Mouse (Mus musculus) urinary bladder, postnatal 25 days (tissue): ENCODE data around the gene Set.
"Not testable (repeated sequence)": the region's sequence is repeated elsewhere in the genome, so short reads cannot be mapped to it uniquely, and the experiment has no call there.

Experiments
- DNase-seq: peaks from one replicate; pipeline ENCODE4 v3.0.0; 2022; ENCODE audit warnings: low spot score

Set gene

DNA sequence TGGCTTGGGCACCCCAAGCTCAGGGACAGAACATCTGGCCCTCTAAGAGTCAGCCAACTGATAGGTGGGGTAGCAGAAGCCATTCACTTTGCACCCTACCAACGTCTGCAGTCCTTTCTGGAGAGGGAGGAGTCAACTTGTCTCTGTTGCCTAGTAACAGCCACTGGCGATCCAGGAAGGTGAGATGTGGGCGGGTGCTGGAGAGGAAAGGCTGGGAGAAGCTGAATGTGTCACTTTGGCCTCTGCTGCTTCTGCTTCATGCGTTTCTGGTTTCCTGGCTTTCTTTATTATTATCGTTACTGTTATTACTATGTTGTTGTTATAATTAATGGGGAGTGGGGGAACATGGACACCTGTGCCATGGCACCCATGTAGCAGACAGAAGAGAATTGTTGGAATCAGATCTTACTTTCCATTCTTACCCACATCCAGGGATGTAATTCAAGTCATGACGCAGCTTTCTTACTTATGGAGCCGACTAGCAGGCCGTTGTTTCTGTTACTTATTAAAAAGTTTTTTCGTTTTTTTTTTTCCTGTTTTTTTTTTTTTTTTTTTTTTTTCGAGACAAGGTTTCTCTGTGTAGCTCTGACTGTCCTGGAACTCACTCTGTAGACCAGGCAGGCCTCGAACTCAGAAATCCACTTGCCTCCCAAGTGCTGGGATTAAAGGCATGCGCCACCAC, at the start of gene Set:
Set (plus strand) TSS at position 156 of the 682 bp plus-strand sequence.
- no peak for DNase-seq

DNA sequence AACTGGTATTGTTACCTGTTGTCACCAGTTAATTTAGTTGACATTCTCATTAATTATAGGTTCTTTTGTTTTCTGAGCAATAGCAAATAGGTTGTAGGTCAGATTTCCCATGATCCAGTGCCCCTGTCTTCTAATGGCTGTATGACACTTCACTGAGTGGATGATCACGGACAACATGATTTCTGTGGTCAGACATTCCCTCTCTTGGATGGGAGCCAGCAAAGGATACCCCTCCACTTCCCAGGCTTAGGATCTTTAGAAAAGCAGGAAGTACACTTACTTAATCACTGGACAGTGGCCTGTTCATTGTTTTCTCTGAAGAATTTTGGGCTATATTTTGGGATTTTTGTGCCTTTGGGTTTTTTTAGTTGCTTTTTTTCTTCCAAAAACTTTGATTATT, 48.1 kb upstream of the Set start:
- DNase-seq: no peak

DNA sequence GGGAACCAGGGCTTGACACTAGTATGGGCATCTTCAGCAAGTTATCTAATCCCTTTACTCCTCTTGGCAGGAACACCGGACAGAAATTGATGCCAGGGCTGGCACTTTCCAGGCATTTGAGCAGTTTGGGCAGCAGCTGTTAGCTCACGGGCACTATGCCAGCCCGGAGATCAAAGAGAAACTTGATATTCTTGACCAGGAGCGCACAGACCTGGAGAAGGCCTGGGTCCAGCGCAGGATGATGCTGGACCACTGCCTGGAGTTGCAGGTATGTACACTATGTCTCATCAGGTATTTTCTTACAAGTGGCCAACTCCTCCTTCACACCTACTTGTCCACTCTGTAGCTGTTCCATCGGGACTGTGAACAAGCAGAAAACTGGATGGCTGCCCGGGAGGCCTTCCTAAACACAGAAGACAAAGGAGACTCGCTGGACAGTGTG, 46.3 kb upstream of the Set start:
- no peak for DNase-seq

DNA sequence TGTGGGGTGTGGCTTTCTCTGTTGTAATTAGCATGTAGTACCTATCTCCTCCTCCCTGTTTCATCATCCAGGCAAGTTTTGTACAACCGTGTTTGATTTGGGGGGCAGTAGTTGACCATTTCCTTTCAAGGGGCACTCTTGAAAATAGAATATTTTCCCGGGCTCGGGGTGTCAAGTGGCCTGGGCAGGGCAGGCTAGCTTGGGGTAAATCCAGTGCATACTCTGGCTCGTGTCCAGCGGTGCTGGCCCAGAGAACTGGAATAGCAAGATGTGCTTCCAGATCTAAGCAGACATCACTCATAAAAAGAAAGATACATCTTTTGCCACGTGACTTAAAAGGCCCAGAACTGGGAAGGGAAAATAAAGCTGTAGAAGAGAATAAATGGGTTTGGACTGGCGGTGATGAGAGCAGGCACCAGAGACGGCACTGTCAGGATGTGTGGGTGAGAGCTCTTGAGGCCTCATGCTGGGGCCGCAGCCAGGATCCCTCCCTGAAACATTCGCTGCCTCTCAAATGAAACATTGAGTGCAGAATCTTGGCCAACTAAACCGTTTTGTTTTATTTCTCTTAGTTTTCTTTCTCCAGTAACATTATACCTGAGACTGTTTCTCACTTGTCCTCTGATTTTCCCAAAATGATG, 42.7 kb upstream of the Set start:
- DNase-seq: no peak

DNA sequence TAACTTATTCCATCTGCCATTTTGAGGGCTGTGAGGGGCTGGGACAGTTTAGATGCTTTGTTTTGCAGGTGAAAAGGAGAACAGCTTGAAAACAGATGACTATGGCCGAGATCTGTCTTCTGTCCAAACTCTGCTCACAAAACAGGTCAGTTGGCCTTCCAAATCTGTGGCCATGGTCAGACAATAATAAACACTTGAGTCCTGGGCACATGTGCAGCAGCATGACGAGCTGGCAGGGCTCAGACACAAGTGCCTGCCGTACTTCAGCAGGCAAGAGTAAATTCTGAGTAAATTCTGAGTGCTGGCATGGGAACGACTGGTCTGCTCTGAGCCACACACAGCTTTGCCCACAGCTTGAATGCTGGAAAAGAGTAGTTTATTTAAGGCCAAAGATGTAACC, 31.7 kb upstream of the Set start:
- no peak for DNase-seq

DNA sequence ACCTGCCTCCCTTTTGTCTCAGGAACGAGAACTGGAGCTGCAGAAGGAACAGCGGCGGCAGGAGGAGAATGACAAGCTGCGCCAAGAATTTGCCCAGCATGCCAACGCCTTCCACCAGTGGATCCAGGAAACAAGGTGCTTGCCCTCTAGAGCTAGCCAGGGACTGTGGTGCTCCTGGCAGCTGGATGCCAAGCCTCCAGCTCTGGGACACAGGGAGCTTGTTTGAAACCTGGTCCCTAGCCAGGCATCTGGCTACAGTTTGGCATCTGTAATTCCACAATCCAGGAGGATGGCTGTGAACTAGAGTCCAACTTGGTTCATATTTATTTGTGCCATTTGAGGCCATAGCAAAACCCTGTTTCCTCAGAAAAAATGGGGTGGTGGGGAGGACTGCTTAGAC, 30.2 kb upstream of the Set start:
- DNase-seq: no peak

DNA sequence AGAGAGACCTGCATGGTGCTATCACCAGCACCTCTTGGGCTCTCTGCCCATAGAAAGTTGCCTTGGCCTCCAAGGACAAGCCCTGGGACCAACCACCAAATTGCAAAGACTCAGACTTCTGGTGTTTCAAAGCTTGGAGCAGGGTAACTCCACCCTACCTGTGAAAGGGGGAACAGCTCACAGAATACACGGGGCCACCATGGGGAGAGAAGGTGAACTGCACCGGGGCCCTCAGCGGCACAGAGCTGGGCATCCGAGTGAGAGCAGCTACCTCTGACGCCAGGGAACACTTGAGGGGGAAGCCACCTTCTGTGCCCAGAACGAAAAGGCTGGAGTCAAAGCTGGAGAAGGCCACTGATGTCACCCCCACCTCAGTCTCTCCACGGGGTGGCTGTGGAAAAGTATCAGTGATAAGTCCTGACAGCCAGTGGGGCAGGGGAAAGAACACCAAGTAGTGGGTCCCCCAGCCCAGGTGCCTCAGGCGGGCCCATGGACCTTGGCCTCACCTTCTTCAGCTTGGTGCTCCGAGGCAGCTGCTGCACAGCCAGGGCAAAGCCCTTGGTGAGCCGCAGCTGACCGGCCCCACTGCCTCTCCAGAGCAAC, 24.8 kb upstream of the Set start:
- no peak for DNase-seq

DNA sequence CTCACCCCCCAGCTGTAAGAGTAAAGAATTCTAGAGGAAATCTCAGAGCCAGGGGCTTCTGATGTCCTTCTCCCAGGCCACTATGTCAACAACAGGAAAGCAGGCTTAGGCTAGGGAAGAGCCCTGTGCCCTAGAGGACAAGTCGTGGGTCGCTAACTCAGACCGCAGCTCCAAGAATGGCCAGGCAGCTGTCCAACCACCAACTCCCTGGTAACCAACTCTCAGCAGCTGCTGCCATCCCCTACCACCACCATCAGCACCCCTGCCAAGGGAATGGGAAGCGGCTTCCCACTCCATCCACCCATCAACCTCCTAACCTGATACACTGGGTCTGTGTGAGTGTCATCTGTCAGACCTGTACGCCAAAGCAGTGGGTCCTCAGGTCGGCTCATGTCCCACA, 24.2 kb upstream of the Set start:
- no peak for DNase-seq

DNA sequence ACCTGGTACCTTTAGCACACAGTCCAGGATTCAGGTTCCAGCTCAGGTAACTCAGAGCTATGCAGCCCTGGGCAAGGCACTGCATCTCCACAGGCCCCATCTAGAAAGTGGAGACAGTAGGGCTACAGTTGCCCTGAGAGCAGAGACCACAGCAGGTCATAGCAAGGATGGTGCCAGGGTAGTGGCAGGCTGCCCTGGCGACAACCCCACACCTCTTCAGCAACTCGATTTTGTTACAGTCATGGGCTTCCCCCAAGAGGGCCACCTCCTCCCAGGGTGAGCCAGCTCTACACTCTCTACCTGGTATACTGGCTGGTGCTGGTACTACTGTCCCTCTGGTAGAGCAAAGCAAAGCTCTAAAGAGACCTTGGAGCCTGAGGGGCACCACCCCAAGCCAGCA, 19.4 kb upstream of the Set start:
- DNase-seq: no peak

DNA sequence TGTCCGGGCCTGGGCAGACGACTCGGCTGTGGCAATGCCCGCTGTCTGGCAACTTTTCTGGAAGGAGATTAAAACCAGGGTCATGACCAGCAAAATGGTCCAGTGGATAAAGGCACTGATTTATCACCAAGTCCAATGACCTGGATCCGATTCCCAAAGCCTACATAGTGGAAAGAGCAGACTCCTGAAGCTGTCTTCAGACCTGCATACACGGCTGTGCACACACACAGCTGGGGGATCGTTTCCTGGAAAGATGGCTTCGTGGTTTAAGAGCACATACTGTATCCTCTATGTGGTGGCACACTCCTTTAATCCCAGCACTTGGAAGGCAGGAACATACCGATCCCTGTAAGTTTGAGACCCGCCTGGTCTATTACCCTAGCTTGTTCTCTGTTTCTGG, 18.8 kb upstream of the Set start:
- DNase-seq: no peak

DNA sequence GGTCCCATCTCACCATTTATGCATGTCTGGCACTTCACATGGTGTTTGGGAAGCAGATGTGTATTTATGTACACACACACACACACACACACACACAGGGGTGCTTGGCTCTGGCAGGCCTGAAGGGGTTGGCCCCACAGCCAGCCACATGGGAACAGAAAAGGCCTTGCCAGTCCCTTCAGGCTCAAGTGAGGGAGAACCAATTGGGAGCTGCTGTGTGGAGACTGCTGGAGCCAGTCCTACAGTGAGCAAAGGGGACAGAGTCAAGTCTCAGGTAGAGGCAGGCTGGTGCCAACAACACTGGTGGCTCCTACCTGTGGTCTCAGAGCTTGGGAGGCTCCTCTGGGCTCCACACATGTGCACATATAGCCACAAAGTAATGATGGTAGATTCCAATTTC, 17.5 kb upstream of the Set start:
- DNase-seq: no peak

DNA sequence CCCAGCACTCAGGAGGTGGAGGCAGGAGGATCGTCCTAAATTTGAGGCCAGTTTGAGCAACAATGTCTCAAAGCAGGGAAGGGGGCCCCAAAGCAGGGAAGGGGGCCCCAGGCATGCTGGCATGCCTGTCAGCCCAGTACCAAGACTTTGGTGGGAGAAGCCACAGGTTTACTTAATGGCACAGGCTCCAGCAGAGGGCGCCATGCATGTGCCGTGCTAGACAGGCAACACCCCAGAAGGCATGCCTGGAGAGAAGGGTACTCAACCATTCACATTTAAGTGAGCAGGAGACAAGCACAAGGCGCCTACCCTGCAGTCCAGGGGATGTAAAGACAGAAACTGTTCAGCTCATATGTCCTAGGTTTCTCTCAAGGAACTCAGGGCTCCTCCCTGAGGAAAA, 14.7 kb upstream of the Set start:
- DNase-seq: peak; percentile 84

DNA sequence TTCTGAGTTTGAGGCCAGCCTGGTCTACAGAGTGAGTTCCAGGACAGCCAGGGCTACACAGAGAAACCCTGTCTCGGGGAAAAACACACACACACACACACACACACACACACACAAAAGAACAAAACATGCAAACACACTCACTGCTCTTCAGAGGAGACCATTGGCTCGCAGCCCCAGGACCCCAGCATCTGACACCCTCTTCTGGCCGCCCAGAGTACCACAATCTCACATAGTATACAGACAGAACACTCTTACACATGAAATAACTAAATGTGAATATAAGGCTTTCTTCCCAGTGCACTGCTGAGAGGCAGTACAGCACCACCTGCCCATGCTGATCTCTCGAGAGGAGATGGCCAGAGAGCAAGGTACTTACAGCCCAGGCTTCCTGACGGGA, 12.6 kb upstream of the Set start:
- no peak for DNase-seq

DNA sequence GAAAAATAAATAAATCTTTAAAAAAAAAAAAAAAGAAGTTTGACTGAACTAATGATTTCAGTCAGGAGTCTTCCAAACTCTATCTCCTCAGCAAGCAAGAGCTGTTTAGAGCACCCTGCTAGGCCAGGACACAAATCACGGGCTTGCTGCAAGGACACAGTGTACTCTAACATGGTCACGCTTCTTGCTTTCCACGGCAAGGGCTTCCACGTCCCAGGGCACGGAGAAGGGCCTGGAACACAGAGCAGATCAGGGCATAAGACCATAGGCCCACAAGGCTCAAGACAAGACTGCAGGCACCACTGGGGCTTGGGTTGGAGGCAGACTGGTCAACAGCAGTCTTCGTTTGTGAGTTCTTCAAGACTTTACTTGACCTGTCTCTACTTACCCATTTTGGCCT, 10.1 kb upstream of the Set start:
- DNase-seq: no peak

DNA sequence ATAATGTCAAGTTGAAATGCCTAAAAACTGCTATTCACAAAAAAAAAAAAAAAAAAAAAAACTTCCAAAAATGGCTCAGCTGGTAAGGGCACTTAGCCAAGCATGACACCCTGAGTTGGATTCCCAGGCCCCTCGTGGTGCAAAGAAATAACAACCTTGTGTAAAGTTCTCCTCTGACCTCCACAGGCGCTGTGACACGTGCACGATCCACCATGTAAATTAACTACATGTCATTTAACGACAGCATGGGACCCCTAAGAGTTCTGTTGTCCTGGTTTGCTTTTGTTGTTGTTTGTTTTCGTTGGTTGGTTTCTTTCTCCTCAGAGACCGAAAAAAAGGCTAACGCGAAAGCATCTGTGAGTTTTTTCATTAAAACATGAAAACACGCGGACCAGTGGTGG, 9.1 kb upstream of the Set start:
- DNase-seq: no peak

DNA sequence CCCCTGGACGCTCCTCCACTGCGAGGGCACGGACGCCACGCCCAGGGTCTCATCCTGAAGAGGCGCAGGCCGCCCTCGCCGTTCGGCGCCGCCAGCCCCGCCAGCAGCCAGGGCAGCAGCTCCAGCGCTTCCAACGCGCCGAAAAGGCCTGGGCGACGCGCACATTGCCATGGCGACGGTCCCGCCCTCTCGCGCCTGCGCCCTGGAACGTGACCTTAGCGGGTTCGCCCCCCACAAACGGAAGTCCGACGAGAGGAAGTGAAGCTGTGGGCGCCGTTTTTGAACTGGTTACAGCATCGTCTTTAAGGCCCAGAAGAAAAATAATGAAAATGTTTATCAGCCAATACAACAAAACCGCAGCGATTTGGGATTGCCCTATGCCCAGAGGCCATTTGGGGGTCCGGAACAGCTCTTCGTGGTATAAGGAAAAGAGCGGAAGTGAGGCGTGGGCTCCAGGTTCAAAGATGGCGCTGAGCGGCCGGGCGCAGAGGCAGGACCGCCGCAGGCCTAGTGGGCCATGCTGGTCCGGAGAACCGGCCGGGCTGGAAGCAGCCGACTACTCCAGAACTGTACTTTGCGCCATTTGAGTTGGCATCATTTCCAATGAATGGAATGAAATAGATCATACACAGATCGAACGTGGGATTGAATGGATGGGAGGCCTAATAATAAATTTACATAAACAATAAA, 8.3 kb upstream of the Set start, which contains the start of gene Wdr34:
Wdr34 (minus strand) TSS at position 183 of the 690 bp plus-strand sequence.
- peak; percentile 99 for DNase-seq

DNA sequence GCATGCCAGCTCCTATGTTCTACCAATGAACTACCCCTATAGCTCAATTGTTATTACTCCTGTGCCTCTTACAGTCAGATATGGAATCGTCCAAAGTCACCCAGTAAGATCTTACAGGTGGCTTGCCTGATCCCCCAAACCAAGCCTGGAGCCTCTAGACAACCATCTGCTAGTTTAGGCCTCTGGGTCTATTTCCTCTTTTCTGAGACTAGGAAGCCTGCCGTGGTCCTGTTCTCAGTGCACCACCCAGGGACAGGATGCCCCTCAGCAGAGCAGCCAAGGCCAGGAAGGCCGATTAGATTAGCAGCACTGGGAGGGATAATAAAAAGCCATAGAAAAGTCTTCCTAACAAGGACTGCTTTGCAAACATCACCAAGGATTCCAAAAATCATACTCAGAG, 7.3 kb upstream of the Set start:
- DNase-seq: no peak

DNA sequence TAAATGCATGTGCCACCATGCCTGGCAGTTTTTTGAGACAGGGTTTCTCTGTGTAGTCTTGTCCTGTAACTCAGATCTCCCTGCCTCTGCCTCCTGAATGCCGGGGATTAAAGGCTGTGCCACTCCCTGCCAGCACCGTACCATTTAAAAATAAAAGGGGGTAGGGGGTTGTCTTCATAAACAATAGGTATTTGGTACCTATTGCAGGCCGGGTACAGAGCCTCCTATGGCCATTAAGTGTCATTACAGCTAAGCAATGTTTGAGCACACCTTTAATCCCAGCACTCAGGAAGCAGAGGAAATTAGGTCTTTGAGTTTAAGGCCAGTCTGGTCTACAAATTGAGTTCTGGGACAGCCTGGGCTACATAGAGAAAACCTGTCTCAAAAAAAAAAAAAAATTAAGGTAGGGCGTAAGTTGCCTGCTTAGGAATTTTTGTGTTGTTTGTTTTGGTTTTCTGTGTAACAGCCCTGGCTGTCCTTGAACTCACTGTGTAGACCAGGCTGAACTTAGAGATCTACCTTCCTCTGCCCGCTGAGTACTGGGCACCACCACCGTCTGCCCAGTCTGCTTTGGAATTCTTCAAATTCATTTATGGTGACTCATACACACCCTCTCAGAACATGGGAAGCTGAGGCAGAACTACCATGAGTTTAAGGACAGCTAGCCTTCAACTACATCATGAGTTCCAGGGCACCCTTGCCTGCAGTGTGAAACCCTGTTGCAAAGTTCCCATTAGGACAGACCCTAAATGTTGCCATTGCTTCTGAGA, 5.0 kb upstream of the Set start:
- DNase-seq: no peak

DNA sequence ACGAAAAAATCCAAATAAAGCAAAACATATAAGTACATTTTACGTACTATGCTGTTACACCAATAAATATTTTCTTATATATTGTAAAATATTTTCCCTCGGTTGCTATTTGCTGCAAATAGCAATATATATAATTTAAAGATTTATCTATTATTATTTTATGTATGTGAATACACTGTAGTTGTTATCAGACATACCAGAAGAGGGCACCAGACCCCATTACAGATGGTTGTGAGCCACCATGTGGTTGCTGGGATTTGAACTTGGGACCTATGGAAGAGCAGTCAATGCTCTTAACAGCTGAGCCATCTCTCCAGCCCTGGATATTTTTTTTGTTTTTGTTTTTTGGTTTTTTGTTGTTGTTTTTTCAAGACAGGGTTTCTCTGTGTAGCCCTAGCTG, 1.9 kb upstream of the Set start:
- not testable (repeated sequence) for DNase-seq

DNA sequence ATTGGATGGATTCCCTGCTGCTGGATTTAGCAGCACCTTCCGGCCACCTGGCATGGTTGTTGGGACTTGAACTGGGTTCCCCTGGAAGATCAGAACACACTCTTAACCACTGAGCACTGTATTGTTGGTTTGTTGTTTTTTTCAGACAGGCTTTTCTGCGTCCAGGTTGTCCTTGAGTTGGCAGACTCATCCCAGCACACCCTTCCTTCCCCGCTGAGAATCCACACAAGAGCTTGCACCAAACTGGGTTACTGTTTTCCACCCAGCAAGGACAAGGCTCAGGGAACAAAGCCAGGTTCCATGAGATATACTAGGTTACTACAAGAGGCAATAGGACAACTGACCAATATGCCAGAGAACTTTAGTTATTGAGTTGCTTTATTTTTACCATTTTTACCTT, 442 bp upstream of the Set start:
- DNase-seq: no peak

DNA sequence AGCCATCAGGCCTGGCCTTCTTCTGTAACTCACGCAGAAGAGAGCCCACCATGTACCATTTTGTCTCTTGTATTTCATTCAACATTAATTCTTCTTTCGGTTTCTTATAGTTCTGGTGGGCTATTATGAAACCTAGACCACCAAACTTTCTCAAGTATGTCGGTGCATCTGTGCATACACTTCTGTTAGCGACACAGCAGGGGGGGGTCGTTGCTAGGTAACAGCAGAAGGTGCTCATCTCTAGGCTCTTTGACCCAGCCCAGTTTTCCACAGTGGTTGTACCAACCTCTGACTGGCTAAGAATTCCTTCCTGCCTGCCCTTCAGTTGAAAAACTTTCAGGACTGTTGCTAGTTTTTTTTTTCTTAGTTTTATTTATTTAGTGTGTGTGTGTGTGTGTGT, 1.2 kb downstream of the Set start:
- DNase-seq: no peak
